Mouse (Mus musculus) thymus, adult 18-20 months (tissue): ENCODE data around the gene Fli1.

Source experiments
- DNase-seq, 2 experiments: peaks; one replicate each; pipeline ENCODE4 v3.0.0; 2022; ENCODE audit warnings: mixed read lengths in 2 of 2

The Fli1 gene

GRCm38 (mm10) chr9:32549462-32550384 lies 7.1 kb upstream of the Fli1 start:
- DNase-seq = no peak

- no peak for DNase-seq
These were observed 4.1 kb upstream of the Fli1 start for GRCm38 (mm10) chr9:32546731-32547130.

GRCm38 (mm10) chr9:32544731-32545661 lies 2.3 kb upstream of the Fli1 start:
- no peak for DNase-seq

- no peak for DNase-seq
These were observed 1.4 kb upstream of the Fli1 start for GRCm38 (mm10) chr9:32543923-32544575.

- DNase-seq = no peak
These were observed 450 bp upstream of the Fli1 start for GRCm38 (mm10) chr9:32543040-32543581.

- peak in 1 of 2 experiments; percentile 55 for DNase-seq
These were observed 1.3 kb downstream of the Fli1 start for GRCm38 (mm10) chr9:32541223-32541901.

- DNase-seq = peak in 1 of 2 experiments; percentile 61
These were observed 2.0 kb downstream of the Fli1 start for GRCm38 (mm10) chr9:32540406-32541222.

GRCm38 (mm10) chr9:32540061-32540405 lies 2.6 kb downstream of the Fli1 start:
- peak in 1 of 2 experiments; percentile 66 for DNase-seq

- peak in 1 of 2 experiments; percentile 67 for DNase-seq
These were observed 3.3 kb downstream of the Fli1 start for GRCm38 (mm10) chr9:32539321-32539761.

- peak in 1 of 2 experiments; percentile 57 for DNase-seq
These were observed 4.5 kb downstream of the Fli1 start for GRCm38 (mm10) chr9:32538124-32538523.

- DNase-seq = no peak
These were observed 5.0 kb downstream of the Fli1 start for GRCm38 (mm10) chr9:32537706-32538105.

- no peak for DNase-seq
These were observed 7.3 kb downstream of the Fli1 start for GRCm38 (mm10) chr9:32535201-32535955.

GRCm38 (mm10) chr9:32534025-32534615 lies 8.5 kb downstream of the Fli1 start:
- no peak for DNase-seq

- no peak for DNase-seq
These were observed 11.1 kb downstream of the Fli1 start for GRCm38 (mm10) chr9:32531588-32531987.

GRCm38 (mm10) chr9:32530975-32531374 lies 11.7 kb downstream of the Fli1 start:
- DNase-seq = no peak

GRCm38 (mm10) chr9:32530188-32530587 lies 12.5 kb downstream of the Fli1 start:
- no peak for DNase-seq

- peak in 1 of 2 experiments; percentile 1 for DNase-seq
These were observed 13.1 kb downstream of the Fli1 start for GRCm38 (mm10) chr9:32529594-32529993.

- no peak for DNase-seq
These were observed 15.3 kb downstream of the Fli1 start for GRCm38 (mm10) chr9:32527329-32527728.

GRCm38 (mm10) chr9:32525787-32526186 lies 16.9 kb downstream of the Fli1 start:
- DNase-seq = no peak
